Mouse (Mus musculus) erythroblast, embryonic 14.5 days (primary cell): ENCODE data around the gene 1700017D01Rik.

Experiments used
- GATA1 ChIP-seq: IDR thresholded peaks from 2 replicates; pipeline ENCODE4 v1.6.1; 2012; ENCODE audit warnings: low read length, inconsistent platforms, mixed read lengths
- TAL1 ChIP-seq: IDR thresholded peaks from 3 replicates; pipeline ENCODE4 v1.6.1; 2012; ENCODE audit warnings: low read length, inconsistent platforms, mixed read lengths

GRCm38 (mm10) chr19:11059967-11060366 is 70.7 kb downstream of the 1700017D01Rik start:
- TF ChIP-seq GATA1 (no peak), TAL1 (no peak)
